Mouse (Mus musculus): ENCODE measurements at regions not wholly inside any gene's neighbourhood (a gene's known extent, or its start where the extent isn't known, plus 50 kb on each side); places are given as distances from the start of the nearest gene placed in this dataset.

DNA sequence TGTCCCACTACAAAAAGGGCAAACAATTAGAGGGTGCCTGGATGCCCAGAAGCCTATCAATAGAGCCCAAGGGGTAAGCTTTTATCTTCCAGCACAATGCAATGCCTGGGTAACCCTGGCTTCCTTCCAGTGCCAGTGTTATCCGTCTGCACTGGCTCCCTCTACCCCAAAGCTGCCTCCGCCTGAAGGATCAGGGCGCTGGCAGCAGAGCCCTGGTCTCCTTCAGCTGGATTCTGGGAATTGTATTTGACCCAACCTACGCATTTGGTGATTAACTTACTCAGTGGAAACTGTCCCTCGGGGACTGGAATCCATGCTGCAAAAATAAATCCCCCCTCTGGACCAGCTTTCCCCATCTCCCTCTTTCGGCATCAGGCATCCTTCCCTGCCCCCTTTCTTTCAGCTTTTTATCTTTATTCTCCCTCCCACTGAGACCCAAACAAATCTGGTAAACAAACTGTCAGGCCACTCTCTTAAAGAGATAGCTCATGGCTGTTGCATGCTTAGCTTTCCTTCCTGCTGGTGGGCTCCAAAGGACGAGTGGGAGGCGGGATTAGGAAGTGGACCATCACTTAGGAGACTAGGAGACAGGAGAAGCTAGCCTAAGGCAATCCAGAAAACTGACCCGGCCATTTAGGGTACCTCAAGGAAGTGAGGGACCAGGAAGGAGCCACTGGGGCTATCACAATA, 111.5 kb upstream of the Haao start:
- TF ChIP-seq POLR2A (IDR thresholded peaks at IDR 0.05; ENCODE audit: low read depth, low read length) = no peak
- no peak for TF ChIP-seq CTCF (conservative IDR thresholded peaks at IDR 0.05; ENCODE audit: insufficient read depth, insufficient read length, low read depth, low read length)
